Mouse (Mus musculus) ovary, postnatal 14 days (tissue): Measurements from ENCODE around the gene Gm9922.

ENCODE experiments used
- DNase-seq: peaks from one replicate; pipeline ENCODE4 v3.0.0; 2022; ENCODE audit warnings: low spot score

Gene Gm9922

GRCm38 (mm10) chr14:101729237-101729971 is at the start of gene Gm9922, which contains the start of gene Lmo7:
TSS of gene Gm9922 (minus strand) at chr14:101729814.
TSS of gene Lmo7 (plus strand) at chr14:101729957.
- DNase-seq, result peak; percentile 48

GRCm38 (mm10) chr14:101778426-101778825 is 48.8 kb upstream of the Gm9922 start:
- DNase-seq, result no peak

GRCm38 (mm10) chr14:101777129-101777493 is 47.5 kb upstream of the Gm9922 start:
- DNase-seq, result no peak

GRCm38 (mm10) chr14:101776296-101777128 is 46.9 kb upstream of the Gm9922 start:
- DNase-seq, result no peak

- peak; percentile 21 for DNase-seq
Observed at GRCm38 (mm10) chr14:101774631-101775030, 45.0 kb upstream of the Gm9922 start.

GRCm38 (mm10) chr14:101771756-101772155 is 42.1 kb upstream of the Gm9922 start:
- DNase-seq, result no peak

- DNase-seq, result no peak
Observed at GRCm38 (mm10) chr14:101771336-101771735, 41.7 kb upstream of the Gm9922 start.

GRCm38 (mm10) chr14:101763762-101764295 is 34.2 kb upstream of the Gm9922 start:
- DNase-seq, result no peak

GRCm38 (mm10) chr14:101762267-101762666 is 32.7 kb upstream of the Gm9922 start:
- DNase-seq, result no peak

- no peak for DNase-seq
Observed at GRCm38 (mm10) chr14:101755425-101755824, 25.8 kb upstream of the Gm9922 start.

- DNase-seq, result no peak
Observed at GRCm38 (mm10) chr14:101750910-101751309, 21.3 kb upstream of the Gm9922 start.

GRCm38 (mm10) chr14:101748436-101748835 is 18.8 kb upstream of the Gm9922 start:
- DNase-seq, result no peak

GRCm38 (mm10) chr14:101747811-101748210 is 18.2 kb upstream of the Gm9922 start:
- DNase-seq, result no peak

- DNase-seq, result no peak
Observed at GRCm38 (mm10) chr14:101746635-101747034, 17.0 kb upstream of the Gm9922 start.

GRCm38 (mm10) chr14:101737501-101737900 is 7.9 kb upstream of the Gm9922 start:
- no peak for DNase-seq

- DNase-seq, result no peak
Observed at GRCm38 (mm10) chr14:101733542-101734303, 4.1 kb upstream of the Gm9922 start.

- DNase-seq, result no peak
Observed at GRCm38 (mm10) chr14:101729972-101730692, 518 bp upstream of the Gm9922 start.

- DNase-seq, result no peak
Observed at GRCm38 (mm10) chr14:101714414-101714813, 15.2 kb downstream of the Gm9922 start.

- DNase-seq, result no peak
Observed at GRCm38 (mm10) chr14:101707088-101707487, 22.5 kb downstream of the Gm9922 start.

- no peak for DNase-seq
Observed at GRCm38 (mm10) chr14:101704479-101704878, 25.1 kb downstream of the Gm9922 start.

- DNase-seq, result no peak
Observed at GRCm38 (mm10) chr14:101688406-101688805, 41.2 kb downstream of the Gm9922 start.
